Mouse (Mus musculus): ENCODE measurements at regions not wholly inside any gene's neighbourhood (a gene's known extent, or its start where the extent isn't known, plus 50 kb on each side); places are given as distances from the start of the nearest gene placed in this dataset.

DNA sequence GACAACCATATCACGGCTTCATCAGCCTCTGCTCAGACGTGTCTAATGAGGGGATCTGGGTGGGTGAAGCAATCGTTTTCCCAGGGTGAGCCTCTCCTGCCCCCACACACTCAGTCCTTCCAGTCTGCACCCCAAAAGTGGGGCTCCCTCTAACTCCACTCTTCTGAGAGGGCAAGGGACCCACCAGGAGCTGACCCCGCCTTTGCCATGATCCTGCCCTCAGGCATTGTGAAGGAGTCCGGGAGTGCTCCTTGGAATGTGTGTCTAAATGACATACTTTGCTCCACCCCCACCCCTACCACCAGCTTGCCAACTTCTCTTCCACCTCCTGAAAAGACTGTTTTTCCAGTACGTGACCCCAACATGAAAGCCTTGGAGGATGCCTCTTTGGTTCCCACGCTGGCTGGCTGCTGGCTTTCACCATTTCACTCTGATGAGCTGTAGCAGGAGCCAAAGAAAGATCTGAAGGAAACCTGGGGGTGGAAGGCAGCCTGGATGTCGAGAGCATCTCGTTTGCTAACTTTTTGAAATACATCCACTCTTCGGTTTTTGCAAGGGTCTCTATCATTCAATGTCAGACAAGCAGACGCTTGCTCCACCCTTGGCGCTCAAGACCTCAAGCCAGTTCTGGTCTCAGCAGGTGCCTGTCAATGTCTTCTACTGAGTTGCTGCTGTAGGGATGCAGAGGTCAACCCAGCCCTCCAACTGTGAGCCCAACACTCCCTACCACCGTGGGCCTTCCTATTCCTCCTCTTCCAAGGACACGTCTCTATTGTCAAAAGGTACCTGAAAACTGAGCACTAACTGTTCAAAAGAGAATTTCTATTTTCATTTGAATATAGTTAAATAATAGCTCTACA lies 128.8 kb upstream of the Hdac4 start:
- TF ChIP-seq CTCF (IDR thresholded peaks at IDR 0.05) (no peak), EP300 (IDR thresholded peaks at IDR 0.05) (no peak)

Measured in lung, postnatal 0 days (tissue).